Mouse (Mus musculus) cerebellum, postnatal 4 days (tissue): ENCODE measurements at regions not wholly inside any gene's neighbourhood (a gene's known extent, or its start where the extent isn't known, plus 50 kb on each side); places are given as distances from the start of the nearest gene placed in this dataset.

ENCODE experiments used
- DNase-seq, 2 experiments: peaks; one replicate each; pipeline ENCODE4 v3.0.0; 2022; ENCODE audit warnings: low spot score in 2 of 2, mixed read lengths in 1 of 2

DNA sequence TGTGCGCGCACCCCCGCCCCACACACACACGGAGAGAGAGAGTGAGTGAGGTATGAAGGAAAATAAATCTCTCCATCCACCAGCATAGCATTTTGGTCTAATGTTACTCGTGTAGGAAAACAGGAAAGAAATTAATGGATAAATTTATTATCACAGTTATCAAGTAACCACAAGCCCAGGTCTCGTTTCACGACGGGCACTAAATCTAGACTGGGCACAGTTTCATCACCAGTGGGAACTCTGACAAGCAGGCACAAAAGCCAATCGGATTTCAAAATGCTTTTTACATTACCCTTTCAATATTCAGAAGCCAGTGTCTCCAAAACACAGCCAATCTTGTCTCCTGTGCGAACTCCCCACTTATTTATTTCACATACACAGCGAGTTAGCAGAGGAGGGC, 244.9 kb upstream of the Lrtm1 start:
- no peak for DNase-seq

- DNase-seq: no peak
Measured at GRCm38 (mm10) chr14:28775686-28776085, 242.3 kb upstream of the Lrtm1 start.

GRCm38 (mm10) chr14:28777791-28778190, 240.2 kb upstream of the Lrtm1 start:
- no peak for DNase-seq

- DNase-seq: peak; percentile 30 to 78
Measured at GRCm38 (mm10) chr14:28781660-28782059, 236.3 kb upstream of the Lrtm1 start.

GRCm38 (mm10) chr14:28784106-28784633, 233.8 kb upstream of the Lrtm1 start:
- no peak for DNase-seq

DNA sequence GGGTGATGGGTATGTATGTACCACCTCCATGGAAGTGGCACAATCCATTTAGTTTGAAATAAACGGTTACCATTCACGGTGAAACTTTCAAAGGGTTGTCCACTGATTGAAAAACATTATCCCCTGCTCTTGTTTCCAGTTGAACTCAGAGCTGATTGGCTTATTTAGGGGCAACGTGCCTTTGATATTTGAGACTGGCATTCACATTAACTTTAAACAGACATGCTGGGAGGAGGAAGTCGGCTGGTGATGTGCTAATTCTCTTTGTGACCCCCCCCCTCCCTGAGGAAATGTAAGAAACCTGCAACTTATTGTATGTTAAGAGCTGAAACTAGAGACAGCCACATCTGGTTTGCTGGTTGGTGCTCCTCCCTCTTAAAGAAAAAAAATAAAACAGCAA, 219.7 kb upstream of the Lrtm1 start:
- no peak for DNase-seq

DNA sequence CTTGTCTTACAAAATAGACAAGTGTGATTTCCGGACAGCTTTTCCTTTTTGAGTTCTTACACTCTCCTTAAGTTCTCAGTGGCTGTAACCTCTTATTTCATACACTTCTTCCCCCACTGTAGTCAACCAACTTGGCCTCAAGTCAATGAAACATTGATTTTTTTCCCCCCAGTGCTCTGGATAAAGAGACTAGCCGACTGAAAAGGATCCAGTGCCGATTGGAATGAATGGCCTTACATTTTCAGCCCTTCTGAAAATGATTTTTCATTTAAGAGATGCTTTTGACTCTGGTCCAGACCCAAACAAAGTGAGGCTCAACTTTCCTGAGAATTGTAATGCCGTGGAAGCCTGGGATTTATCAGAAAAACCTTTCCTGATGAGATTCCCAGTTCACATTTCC, 216.3 kb upstream of the Lrtm1 start:
- DNase-seq: no peak

DNA sequence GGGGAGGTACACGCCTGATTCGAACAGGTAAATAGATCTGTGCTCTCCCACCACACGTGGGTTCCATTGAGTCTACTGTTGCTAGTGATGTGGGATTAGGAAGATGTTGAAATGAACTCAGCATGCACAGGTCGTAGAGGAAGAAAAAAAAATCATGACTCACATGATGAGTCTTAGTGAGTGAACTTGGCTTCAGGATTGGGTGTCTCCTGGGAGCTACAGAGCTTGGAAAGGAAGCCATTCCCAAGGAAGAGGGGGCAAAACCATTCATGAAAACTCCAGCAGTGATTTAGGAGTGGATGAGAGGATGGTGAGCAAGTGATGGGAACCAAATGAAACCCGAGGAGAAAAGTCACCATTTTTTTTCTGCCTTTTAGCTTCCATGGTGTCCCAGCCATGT, 215.9 kb upstream of the Lrtm1 start:
- DNase-seq: no peak

DNA sequence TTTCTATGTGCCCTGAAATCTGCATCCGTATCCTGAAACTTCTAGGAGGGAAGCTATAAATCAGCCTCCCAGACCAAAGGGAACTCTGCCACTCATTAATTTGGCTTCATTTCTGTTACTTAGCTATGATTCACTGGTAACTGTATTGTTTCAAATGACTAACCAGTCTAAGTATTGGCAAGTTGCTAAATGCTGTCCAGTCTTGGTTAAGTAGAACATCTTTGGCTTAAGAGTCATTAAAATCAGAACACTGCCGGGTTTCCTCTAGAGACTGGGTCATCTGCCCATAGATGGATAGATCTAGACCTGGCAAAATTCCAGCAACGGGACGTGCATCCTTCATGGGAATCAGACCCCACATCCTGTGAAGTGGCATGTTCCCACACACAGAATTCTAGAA, 209.9 kb upstream of the Lrtm1 start:
- DNase-seq: no peak

DNA sequence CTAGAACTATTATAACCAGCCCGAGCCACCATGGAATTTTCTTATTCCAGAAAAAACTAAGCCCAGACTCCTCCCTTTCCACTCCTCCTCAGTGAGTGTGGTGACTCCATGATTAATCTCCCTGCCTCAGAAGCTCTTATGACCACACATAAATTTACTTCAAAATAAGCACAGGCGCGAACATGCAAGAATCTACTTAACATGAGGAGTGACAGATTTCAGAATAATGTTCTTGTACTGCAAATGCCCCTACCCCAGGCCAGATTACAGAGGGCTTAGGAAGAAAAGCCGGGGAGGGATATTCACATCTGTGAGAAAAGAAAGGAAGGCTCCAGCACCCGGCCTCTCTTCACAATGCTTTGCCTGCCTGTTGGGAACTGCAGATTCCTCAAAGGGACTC, 208.7 kb upstream of the Lrtm1 start:
- DNase-seq: no peak

GRCm38 (mm10) chr14:28820970-28821369, 197.0 kb upstream of the Lrtm1 start:
- DNase-seq: no peak

- no peak for DNase-seq
Measured at GRCm38 (mm10) chr14:28827186-28827585, 190.8 kb upstream of the Lrtm1 start.

GRCm38 (mm10) chr14:28837117-28837516, 180.9 kb upstream of the Lrtm1 start:
- DNase-seq: no peak

DNA sequence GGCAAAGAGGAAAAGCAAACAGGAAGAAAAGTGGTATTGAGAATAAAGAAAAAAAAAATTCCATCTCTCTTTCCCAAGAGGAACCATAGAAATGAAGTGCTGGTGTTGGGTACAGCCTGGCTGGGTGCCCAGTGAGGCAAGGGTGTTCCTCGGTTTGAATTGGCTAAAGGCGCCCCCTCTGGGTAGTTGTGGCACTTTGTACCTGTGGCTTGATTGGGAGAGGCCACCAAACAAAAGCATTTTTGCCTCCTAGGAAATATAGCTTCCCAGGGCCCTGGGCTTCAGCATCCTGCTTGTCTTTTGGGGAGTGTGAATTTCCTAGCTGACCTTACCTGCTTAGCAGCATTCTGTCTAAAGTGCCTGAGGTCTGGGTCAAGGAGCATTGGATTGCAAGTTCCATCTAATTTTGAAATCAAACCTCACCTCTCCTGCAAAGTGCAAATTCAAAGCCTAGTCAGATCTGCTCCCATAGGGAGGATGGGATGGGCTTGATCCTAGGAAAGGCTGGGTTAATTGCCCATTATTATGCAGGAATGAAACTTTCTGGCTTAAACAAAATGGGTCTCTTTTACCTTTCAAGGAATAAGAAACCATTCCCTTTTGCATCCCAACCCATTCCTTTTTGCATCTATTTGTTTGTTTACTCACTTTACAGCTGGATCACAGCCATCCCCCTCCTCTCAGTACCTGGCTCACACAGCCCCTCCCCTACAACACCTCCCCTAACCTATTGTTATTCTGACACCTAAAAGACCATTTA, 169.0 kb upstream of the Lrtm1 start:
- peak; percentile 29 to 49 for DNase-seq
